Mouse (Mus musculus) layer of hippocampus, postnatal 10 days (tissue): ENCODE measurements at regions not wholly inside any gene's neighbourhood (a gene's known extent, or its start where the extent isn't known, plus 50 kb on each side); places are given as distances from the start of the nearest gene placed in this dataset.

Source experiments
- DNase-seq, 2 experiments: peaks; one replicate each; pipeline ENCODE4 v3.0.0; 2021; ENCODE audit warnings: low spot score in 2 of 2

DNA sequence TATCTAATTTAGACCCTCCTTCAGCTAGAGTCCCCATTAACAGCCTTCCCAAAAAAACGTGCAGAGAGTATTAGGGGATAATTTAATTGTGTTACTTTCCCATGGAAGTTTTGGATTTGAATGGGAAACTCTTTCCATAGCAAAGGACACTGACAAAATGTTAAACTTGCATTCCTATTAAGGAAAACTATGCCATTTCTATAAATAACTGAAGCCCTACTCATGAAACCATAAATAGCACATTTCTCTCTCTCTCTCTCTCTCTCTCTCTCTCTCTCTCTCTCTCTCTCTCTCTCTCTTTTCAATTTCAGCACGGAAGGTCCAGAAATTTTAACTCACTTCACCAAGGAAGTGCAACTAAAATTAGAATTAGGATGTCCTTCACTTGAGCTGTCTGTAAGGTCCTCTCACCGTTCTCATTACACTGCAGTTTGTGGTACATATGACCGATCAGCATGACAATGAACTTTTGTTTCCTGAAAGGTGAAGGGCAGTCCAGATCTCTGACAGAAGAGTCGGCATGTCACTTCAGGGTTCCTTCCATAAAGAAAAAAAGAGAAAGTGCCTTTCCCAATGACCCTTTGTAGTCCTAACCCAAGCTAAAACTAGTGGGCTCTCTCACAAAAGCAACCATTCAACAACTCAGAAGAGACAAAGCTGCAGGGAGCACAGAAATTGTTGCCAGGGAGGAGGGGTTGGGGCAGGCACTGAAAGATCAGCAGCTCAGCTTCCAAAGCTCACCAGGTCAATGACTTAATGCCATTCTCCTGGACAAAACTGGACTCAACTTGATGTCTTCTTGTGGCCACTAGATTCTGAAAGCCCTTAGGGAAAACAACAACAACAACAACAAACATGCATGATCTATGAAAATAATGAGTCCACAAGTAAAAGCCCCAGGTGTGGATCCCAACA is 696.9 kb downstream of the Diaph3 start:
- DNase-seq, result no peak

DNA sequence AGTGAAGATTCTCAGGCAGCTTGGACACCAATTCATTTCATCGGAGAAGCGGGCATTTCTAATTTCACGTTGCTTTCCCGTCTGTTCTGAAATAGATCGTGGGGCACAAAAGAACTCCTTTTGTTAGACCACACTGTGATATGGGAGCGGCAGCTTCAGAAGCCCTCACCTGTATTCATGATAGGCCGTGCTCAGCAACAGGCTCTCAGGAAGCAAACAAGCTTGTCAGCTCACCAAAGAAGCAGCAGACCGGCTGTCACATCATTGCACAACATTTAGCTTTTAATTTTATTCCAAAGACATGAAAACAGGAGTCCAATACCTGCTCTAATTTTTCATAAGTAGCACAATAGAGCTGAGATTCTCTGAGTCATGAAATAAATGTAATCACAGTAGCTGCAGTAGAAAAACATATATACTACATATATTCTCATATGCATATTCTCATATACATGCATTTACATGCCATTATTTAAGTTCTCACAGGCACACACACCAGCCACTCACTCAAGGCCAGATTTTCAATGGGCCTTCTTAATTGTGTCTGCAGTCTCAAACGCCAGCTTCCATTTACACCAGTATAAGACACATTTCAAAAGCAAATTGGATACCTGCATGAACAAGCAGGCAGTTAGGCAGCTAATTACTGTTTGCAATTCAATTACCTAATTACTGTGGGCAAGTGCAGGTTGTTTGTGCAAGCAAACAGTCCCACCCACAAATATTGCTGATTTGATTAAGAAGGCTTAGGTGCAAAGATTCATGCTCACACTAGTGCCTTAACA is 698.9 kb downstream of the Diaph3 start:
- peak in 1 of 2 experiments; percentile 17 for DNase-seq

DNA sequence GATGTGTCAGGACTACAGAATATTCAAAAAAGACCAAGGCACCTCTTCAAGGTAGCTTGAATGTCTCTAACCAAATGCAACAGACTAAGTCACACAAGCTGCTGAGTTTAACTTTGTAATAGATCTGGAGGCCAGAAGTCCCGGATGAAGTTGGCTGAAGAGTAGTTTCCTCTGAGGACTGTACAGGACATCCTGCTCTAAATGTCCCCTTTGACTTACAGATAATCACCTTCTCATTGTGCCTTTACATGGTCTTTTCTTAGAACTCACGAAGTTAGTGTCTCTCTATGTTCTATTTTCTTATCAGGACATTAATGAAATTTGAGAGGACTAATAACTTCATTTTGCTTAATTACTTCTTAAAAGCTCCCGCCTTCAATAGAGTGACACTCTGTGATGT is 703.7 kb downstream of the Diaph3 start:
- DNase-seq, result no peak

DNA sequence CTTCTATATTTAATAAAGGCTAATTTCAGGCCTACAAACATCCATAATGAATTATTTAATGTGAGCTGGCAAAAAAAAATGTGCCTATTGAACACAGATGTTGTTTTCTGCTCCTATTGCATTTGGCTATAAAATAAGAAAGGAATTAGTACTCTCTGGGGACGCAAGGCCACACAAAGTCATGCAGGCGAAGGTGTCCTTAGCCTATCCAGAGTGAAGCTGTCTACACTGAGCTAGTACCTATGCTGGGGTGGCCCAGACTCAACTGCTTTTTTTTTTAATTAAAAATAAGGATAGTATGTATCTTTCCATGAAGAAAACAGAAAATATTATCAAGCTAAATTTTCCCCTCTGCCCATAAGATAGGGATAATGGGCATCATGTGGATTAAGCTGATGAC is 705.7 kb downstream of the Diaph3 start:
- no peak for DNase-seq

DNA sequence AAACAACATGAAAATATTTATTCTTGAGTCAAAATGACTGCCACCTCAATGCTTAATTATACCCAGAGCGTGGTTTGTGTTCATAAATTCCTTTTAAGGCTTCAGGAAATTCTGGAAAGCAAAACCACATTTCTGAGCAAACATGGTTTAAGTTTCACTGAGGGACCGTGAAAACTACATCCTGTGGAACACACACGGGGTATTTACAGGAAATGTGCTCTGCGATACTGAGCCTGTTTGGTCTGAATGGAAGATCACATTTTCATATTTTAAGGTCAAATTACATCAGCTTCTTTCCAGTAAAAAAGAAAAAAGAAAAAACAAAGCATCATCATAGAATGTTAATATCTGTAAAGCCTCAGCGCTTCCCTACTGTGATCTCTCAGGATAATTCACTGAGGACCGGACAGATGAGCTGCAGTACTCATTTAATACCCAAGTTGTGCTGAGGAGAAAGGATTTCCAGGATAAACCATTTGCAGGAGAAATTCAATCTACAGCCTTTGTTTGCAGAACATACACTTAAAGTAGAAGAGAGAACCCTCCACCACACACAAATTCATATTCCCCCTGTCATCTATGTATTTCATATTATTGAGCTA is 709.7 kb downstream of the Diaph3 start:
- no peak for DNase-seq

DNA sequence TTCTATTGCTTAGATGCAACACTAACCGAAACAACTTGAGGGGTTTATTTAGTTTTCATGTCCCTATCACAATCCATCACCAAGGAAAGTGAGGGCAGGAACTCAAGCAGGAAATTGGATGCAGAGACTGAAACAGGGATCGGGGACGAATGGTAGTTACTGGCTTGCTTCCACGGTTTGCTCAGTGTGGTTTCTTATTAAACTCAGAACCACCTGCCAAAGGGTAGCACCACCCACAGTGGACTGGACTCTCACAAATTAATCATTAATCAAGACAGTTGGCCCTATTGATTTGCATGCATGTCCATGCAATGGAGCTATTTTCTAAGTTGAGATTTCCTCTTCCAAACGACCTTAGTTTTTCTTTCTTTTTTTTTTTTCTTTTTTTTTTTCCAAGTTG is 719.2 kb downstream of the Diaph3 start:
- DNase-seq, result no peak

DNA sequence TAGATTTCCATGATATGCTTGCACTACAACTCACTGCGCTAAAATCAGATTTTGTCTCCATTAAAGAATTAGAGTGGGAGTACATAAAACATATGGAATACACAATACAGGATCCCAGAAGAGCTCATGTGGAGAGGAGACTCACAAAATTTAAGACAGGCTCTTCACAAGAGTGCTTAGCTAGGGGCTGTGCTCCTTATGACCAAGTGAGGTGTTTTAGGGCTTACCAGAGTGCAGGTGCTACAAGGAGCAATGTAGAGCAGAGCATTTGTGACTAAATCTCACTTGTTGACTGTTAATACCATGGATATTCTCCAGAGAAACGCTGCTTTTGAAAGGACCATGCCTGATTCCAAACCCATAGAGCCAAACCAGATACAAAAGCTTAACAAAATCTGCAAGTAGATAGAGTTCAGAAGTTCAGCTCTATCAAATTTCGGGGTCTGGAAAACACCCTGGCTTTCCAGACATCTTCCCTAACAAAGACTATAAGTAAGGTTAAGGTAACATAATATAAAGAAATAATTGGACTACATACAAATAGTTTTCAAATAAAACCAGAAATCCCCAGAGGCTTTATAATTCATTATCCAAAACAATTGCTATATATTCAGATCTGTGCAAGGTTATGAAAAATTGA is 721.0 kb downstream of the Diaph3 start:
- DNase-seq, result no peak

DNA sequence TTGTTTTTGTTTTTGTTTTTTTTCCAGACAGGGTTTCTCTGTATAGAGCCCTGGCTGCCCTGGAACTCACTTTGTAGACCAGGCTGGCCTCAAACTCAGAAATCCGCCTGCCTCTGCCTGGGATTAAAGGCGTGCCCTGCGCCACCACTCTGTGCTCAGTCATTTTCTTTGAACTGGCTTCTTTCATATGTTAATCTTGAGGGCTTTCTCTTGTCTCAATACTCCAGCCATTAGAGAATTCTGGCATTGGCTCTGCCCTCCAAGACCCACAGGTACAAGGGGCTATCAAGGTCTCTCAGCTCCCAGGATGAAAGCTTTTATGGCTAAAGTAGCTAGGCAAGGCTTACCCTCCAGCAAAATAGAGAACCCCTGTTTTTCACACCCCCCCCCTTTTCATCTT is 744.2 kb downstream of the Diaph3 start:
- no peak for DNase-seq

DNA sequence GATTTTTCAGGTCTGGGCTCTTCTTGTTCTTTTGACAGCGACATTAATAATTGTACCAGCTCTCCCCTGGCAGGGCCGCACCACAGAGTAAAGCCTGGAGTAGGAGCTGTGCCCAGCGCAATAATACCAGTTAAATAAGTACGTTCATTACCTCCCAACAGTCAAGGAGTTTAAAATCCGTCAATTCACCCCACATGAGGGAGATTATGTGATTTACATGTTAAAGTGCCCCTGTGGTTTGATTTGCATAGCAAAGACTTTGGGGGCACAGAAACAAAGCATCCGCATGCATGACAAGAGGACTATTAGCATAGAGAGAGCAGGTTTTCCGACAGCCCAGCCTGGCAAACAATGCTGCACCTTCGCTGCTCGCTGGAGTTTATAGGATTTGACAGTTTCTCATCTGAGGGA is 745.1 kb downstream of the Diaph3 start:
- DNase-seq, result peak in 1 of 2 experiments; percentile 11

DNA sequence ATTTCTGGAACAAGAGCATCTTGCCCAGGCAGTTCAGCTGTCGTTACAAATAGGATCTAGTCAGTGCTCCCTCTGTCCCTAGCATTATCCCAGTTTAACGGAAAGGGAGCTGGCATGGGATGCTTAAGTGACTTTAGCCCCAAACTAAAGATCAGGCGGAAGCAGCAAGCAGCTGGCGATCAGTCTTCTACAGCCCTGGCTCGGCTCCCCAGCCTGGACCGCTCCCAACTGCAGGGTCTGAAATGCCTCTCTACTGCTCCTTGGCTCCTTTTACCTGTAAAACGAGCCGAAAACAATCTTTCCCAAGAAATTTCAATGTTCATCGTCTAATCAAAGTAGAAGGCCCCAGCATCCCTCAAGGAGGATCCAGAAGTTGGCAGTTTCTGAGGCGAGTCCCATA is 745.5 kb downstream of the Diaph3 start:
- DNase-seq, result peak; percentile 8 to 31

DNA sequence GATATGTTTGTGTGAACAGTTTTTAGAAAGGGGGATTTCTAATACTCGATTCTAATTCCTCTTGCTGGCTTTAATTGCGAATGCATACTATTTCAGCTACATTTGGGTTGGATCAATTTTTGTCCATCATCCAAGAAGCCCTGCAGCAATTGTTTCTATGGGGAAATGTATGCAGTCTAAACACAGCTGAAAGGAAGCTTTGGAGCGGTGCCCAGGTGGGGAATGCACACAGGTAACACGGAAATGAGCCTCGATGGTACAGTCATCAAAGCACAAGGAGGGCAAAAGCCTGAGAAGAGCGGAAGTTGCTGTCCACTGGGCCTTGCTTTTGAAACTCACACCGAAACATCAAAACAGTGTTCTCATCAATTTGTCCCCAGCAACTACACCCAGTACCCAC is 746.0 kb downstream of the Diaph3 start:
- DNase-seq, result no peak

DNA sequence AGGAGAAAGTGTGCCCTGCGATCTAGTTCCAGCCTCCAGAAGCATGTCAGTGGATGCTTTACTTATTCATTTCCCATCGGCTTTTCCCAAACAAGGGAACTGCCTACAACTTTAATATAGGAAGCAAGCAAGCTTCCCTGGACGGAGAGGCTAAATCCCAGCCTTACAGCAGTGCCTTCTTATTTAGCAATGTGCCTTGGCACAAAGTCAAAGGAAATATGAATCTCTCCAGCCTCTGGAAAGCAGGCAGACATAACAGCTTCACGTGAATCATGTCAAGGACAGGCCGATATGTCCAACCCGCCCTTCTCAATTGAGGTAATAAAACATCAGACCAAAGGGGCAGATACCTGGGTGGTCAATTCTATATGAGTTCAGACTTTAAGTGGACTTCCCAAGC is 755.9 kb downstream of the Diaph3 start:
- no peak for DNase-seq

DNA sequence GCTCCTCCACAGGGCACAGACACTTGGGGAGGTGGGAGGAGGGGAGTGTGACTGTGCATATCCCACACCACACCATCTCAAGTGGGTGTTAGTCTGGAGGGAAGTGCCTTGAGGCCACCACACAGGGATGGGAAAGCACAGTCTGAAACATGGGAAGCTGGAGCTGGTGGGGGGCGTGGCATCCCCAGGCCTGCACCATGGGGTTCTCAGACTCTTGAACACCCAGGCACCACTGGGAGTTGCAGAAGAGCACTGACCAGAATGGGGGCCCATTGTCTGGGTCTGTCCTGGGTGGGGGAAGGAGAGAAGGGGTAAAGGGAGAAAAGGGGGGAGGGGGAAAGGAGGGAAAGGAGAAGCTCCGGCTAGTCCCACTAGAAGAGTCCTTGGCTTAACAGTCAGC is 776.0 kb downstream of the Diaph3 start:
- no peak for DNase-seq

DNA sequence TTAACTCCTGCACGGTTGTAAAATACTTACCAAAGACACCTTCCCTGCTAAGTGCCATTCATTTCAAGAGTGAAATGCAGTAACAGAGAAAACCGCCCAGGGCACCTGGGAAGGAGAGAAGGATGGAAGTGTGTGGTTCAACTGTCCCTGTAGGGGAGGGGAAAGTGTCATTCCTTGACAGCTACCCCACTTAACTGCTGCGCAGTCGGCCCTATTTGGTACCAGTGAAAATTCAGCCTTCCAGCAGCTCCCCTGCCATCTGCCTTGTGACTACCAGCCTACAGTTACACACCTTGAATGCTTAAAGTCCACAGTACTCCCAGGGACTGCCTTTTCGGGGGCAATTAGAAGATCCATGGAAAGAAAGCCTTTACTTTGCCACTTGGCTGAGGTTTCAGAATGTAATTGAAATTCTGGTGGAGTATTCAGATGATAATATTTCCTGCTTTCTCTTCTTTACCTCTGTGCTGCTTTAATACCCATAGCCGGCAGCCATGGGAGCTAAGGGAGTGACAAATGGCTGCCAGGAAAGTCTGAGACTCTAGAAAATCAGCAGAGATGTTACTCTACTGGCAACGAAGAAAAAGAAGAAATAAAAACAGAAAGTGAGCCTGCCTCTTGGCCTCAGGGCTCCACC is 780.5 kb downstream of the Diaph3 start:
- no peak for DNase-seq

DNA sequence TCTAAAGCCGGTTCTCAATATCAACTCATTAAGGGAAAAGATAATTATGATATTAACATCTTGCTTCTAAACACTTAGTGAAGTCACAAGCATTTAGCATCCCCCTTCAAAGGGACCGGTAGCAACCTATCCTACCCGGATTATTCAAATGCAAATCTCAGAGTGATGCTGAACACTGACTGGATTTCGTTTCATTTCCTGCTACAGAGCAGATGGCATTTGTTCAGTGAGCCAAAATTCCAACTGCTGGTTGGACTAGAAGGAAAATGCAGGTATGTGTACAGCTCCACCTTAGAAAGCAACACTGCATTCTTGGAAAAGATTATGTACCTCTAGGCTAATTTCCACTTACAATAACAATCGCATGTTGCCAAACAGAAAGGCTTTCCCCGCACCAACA is 782.5 kb downstream of the Diaph3 start:
- no peak for DNase-seq

DNA sequence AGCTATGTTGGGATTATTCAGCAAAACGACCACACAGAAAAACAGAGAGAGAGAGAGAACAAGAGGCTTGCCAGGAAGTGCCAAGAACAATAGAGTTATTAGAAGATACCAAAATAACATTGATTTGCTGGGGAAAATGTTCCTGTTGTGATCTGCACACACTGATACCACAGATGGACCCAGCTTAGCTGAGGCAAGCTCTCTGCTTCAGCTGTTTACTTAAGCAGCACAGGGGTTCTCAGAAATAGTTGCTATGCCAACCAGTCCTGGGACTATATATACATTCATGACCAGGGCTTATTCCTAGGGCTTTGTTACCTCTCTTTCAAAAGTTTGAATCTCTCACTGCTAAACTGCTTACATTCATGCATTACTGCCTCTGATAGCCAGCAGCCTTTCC is 790.5 kb downstream of the Diaph3 start:
- DNase-seq, result no peak

DNA sequence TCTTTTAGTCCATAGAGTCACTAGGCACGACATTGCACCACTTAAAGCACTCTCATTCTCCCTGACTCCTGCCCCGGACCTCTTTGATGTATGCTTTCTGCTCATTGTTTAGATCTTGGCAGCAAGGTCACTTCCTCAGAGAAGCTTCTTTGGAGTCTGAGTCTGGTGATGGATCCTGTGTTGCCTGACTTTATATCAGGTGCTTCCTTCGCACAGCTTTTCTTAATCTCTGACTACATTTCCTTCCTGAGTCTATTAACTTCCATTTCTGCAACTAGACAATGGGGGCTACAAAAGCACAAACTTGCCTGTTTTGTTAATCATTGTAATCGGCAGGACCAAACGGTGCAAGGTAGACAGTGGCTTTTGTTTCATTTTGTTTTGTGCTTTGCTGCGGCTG is 802.0 kb downstream of the Diaph3 start:
- DNase-seq, result no peak

DNA sequence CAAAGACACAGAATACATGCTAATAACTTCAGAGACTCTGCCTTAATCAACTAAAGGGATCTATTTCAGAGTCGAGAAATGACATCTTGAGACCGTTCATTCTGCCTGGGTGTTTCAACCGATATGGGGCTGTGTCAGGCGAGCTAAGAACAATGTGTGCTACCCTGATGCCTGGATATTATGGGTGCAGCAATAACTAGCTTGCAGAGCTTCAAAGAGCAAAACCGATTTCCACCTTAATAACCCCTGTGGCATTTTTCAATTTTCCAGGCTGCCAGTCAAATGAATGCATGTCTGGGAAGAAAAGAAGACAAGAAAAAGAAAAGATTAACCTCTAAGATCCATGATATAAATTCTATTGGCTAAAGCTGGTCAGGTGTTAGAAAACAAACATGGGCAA is 804.0 kb downstream of the Diaph3 start:
- no peak for DNase-seq

DNA sequence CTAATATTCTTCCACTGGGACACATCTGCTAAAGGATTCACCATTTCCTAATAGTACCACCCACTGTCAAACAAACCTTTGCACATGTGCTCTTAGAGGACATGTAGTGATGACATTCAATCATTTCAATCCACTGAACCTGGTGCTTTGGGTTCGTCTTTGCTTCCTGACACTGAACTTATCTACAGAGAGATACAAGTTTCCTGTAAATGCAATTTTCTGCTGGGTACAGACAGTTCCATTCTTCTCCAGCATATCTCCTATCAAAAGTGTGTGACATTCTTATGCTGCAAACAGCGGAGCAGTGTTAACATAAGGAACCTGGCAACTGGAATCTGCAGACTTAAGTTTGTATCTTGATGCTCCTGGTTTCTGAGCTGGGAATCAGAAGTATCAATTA is 805.8 kb downstream of the Diaph3 start:
- no peak for DNase-seq

DNA sequence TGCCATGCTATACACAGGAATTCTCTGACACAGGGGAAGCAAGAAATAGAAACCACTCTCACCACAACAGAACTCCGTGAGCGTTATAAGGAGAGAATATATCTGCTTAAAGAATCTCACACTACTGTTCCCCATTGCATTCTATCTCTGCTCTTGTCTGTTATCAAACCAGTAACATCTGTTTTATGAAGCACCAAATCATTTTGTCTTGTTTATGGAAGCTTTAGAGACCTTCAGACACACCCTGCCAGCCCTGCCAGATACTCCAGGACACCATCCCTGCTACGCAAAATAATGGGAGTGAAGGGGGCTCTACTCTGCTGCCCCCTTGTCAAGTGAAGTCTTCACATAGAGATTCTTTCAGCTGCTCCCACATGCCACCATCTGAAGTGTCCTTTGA is 811.9 kb downstream of the Diaph3 start:
- no peak for DNase-seq

DNA sequence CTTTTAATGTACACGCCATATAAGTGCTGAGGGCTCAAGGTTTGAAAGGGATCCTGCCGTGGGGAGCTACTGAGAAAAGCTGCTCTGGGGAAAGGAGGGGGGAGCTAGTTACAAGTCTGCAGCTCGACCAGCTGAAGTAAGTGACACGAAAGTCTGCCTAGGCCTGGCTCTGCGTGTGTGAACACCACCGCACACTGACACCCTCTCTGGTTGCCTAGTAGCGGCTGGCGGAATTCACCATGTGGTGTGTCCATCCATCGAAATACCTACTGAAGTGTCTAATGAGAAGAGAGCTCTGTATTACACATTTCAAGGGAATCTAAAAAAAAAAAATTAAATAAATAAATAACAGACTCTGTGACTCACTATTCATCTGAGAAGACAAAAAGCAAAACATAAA is 813.4 kb downstream of the Diaph3 start:
- peak; percentile 34 to 45 for DNase-seq
